Mouse (Mus musculus) neural tube, embryonic 10.5 days (tissue): ENCODE data around the gene Cldn34c2.
"Not testable (repeated sequence)": the region's sequence is repeated elsewhere in the genome, so short reads cannot be mapped to it uniquely, and the experiment has no call there.

Experiments used
- DNase-seq: peaks from one replicate; pipeline ENCODE4 v3.0.0-alpha.2; 2017; ENCODE audit warnings: low spot score; ENCODE audit errors: extremely low spot score

The Cldn34c2 gene

DNA sequence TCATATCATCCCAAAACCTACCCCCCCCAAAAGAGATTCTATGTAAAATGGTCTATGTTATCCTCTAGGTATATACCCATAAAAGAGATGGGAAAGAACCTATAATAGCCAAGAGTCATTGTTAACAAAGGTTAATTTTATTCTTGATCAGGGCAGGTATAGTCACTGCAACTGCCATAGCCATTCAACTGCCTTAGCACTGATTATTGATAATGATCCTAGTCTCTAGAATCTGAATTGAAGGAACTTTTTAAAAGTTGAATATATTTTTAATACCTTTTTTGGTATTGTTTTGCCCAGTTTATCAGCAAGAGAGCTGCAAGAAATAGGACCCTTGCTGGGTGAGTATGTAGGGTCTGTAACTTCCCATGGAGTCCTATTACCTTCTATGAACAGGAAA, at the start of gene Cldn34c2:
Gene Cldn34c2 (plus strand): TSS at position 301 of the 400 bp plus-strand sequence.
- not testable (repeated sequence) for DNase-seq

DNA sequence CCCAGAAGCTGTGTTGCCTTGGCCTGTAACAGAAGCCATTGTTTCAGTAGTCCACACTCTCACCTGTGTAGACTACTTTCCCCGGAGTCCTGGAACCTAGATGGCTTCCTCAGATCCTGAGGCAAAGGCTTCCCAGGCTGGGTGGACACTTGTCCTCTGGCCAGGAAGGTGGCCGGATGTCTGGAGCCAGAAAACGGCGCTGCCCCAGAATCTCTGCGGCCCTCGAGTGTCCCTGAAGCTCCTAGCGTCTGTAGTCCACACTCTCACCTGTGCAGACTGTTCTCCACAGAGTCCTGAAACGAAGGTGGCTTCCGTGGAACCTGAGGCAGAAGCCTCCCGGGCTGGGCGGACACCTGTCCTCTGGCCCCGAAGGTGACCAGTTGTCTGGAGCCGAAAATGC, 30.1 kb upstream of the Cldn34c2 start:
- not testable (repeated sequence) for DNase-seq

DNA sequence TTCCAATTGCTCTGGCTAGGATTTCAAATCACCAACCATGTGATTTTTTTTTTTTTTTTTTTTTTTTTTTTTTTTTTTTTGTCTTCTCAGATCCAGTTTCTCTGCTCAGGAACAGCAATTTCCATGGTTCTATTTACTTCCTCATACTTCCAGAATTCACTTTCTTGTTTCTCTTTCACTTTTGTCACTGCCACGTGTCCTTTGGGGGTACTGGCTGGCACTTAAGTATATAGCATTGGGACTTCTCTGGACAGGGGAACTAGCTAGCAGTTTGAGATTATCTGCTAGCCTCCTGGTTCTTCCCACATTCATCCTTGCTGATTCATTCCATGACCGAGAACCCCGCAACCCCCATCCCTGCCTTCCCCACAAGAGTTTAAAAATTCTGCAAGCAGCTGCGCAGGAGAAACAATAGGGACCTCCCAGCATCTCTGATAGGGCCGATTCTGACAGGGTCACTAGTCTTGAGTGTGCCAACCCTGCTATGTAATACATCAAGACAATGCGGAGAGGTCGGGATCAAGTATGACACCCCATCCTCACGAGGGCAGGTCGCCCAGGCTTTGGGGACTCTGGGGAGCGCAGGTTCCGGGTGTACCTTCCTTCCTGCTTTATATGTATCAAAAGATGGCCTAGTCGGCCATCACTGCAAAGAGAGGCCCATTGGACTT, 30.8 kb downstream of the Cldn34c2 start:
- DNase-seq: not testable (repeated sequence)
